Mouse (Mus musculus): ENCODE measurements around the gene Spast.

The Spast gene

DNA sequence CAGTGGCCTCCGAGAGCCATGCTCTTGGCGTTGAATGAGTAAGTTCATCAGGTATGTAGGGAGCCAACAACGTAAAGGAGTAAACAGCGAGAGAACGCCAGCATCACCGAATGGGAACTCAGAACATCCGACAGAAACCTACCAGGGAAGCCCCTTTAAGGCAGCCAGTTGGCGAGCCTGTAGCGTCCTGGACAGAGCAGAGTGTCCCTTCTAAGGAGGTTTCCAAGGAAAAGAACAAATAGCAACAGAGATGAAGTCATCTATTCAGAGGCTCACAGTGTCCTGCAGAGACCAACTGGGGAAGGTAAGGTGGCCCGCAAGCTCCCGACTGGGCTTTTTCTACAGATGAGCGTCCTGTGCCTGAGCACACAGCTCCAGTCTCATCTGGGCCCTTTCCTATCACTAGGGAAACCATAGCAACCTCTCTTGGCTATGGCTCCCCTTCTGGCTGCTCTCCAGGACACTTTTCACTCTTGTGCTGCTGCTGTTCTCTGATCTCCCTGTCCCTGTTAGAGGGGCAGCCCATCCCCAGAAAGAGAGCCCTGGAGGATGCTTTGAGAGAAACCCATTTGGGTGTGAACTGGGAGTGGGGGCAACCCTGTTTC, 85.7 kb downstream of the Spast start:
- DNase-seq (ENCODE audit: extremely low spot score, low spot score) = no peak

- DNase-seq (ENCODE audit: extremely low spot score, low spot score) = no peak
These were observed 91.3 kb downstream of the Spast start for GRCm38 (mm10) chr17:74430074-74430473.

DNA sequence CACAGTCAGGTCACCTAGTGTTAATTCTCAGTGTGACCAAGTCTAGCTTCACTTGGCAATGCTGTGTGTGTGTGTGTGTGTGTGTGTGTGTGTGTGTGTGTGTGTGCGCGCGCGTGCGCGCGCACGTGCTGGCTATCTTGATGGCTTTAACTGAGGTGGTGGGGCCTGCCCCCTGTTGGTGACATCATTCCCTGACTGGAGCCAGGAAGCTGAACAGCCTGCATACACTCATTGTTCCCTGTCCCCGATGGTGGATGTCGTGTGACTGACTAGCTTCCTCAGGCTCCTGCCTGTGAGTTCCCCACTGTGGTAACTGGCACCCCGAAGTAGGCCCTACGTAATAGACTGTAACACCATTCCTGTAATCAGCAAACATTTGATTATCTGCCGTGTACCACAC, 92.7 kb downstream of the Spast start:
- DNase-seq (ENCODE audit: extremely low spot score, low spot score) = no peak

- DNase-seq (ENCODE audit: extremely low spot score, low spot score) = no peak
These were observed 93.8 kb downstream of the Spast start for GRCm38 (mm10) chr17:74432631-74433030.

- no peak for DNase-seq (ENCODE audit: extremely low spot score, low spot score)
These were observed 99.0 kb downstream of the Spast start for GRCm38 (mm10) chr17:74437762-74438161.

- DNase-seq (ENCODE audit: extremely low spot score, low spot score) = no peak
These were observed 101.7 kb downstream of the Spast start for GRCm38 (mm10) chr17:74440486-74440885.

Measured in neural tube, embryonic 10.5 days (tissue).